Mouse (Mus musculus): ENCODE results near the gene Lce6a.

DNA sequence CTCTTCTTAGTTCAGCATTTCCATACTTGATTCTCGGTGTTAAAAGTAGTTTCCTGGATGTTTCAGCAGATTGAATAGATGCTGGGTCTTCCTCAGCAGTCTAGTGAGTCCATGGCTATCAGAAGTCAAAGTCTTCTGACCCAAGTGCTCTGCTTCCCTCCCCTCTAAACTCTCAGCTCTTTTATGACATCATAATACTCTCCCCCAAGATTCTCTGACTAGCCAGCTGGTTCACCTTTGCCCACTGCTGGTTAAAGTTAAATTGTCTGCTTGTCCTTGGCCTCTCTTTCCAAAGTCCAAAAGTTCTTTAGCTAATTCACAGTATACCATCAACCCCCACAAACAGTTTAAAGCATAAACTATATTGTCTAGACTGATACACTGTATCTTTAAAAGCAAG lies 32.6 kb downstream of the Lce6a start, which contains the start of gene Smcp:
- no peak for TF ChIP-seq CTCF (IDR thresholded peaks at IDR 0.05; ENCODE audit: low read depth, low read length)
- TF ChIP-seq GATA2 (IDR thresholded peaks at IDR 0.05; ENCODE audit: borderline replicate concordance, low read depth, low read length): no peak
- TF ChIP-seq TAL1 (conservative IDR thresholded peaks at IDR 0.05; ENCODE audit: low read depth, low read length): no peak
- TF ChIP-seq POLR2AphosphoS5 (IDR thresholded peaks at IDR 0.05; ENCODE audit: insufficient replicate concordance, low read depth, low read length): no peak
